Mouse (Mus musculus): Measurements from ENCODE around the gene Lpin2.

Lpin2 gene

GRCm38 (mm10) chr17:71206136-71206893, 24.0 kb downstream of the Lpin2 start:
- no peak for DNase-seq

GRCm38 (mm10) chr17:71207268-71207667, 24.9 kb downstream of the Lpin2 start:
- DNase-seq: no peak

GRCm38 (mm10) chr17:71208376-71208775, 26.0 kb downstream of the Lpin2 start:
- no peak for DNase-seq

- DNase-seq: no peak
Measured at GRCm38 (mm10) chr17:71208921-71209320, 26.6 kb downstream of the Lpin2 start.

GRCm38 (mm10) chr17:71209936-71210335, 27.6 kb downstream of the Lpin2 start:
- DNase-seq: no peak

GRCm38 (mm10) chr17:71211962-71212646, 29.7 kb downstream of the Lpin2 start:
- no peak for DNase-seq

- no peak for DNase-seq
Measured at GRCm38 (mm10) chr17:71213666-71214065, 31.3 kb downstream of the Lpin2 start.

GRCm38 (mm10) chr17:71214514-71215240, 32.3 kb downstream of the Lpin2 start:
- DNase-seq: no peak

- DNase-seq: no peak
Measured at GRCm38 (mm10) chr17:71215241-71215839, 33.0 kb downstream of the Lpin2 start.

GRCm38 (mm10) chr17:71216263-71216662, 33.9 kb downstream of the Lpin2 start:
- no peak for DNase-seq

GRCm38 (mm10) chr17:71217111-71217685, 34.8 kb downstream of the Lpin2 start:
- no peak for DNase-seq

- no peak for DNase-seq
Measured at GRCm38 (mm10) chr17:71221383-71221782, 39.0 kb downstream of the Lpin2 start.

- DNase-seq: no peak
Measured at GRCm38 (mm10) chr17:71223676-71224075, 41.3 kb downstream of the Lpin2 start.

GRCm38 (mm10) chr17:71224521-71224920, 42.2 kb downstream of the Lpin2 start:
- DNase-seq: no peak

- DNase-seq: peak; percentile 17
Measured at GRCm38 (mm10) chr17:71225091-71225490, 42.7 kb downstream of the Lpin2 start.

- DNase-seq: no peak
Measured at GRCm38 (mm10) chr17:71227128-71227895, 45.0 kb downstream of the Lpin2 start.

- no peak for DNase-seq
Measured at GRCm38 (mm10) chr17:71228651-71229050, 46.3 kb downstream of the Lpin2 start.

GRCm38 (mm10) chr17:71230108-71230709, 47.8 kb downstream of the Lpin2 start:
- no peak for DNase-seq

GRCm38 (mm10) chr17:71231998-71232397, 49.6 kb downstream of the Lpin2 start:
- no peak for DNase-seq

GRCm38 (mm10) chr17:71233210-71233609, 50.9 kb downstream of the Lpin2 start:
- DNase-seq: no peak

- DNase-seq: no peak
Measured at GRCm38 (mm10) chr17:71234041-71234594, 51.8 kb downstream of the Lpin2 start.

Data from right cerebral cortex, postnatal 14 days (tissue).